Mouse (Mus musculus): Measurements from ENCODE around the gene Gm3618.
A peak's percentile ranks its signal among the peaks of the same experiment; 100 is the strongest.
"Not testable (repeated sequence)": the region's sequence is repeated elsewhere in the genome, so short reads cannot be mapped to it uniquely, and the experiment has no call there.

Gm3618 gene

GRCm38 (mm10) chr14:6343578-6343977 is at the start of gene Gm3618:
Gene Gm3618, minus strand, starts transcription at chr14:6343678.
- not testable (repeated sequence) for DNase-seq (ENCODE audit: low spot score in 2 of 2)

- DNase-seq (ENCODE audit: low spot score in 2 of 2) = not testable (repeated sequence)
Measured at GRCm38 (mm10) chr14:6390219-6390618, 46.7 kb upstream of the Gm3618 start, which contains the start of gene Gm16440. Gene Gm16440, minus strand, starts transcription at chr14:6390319.

DNA sequence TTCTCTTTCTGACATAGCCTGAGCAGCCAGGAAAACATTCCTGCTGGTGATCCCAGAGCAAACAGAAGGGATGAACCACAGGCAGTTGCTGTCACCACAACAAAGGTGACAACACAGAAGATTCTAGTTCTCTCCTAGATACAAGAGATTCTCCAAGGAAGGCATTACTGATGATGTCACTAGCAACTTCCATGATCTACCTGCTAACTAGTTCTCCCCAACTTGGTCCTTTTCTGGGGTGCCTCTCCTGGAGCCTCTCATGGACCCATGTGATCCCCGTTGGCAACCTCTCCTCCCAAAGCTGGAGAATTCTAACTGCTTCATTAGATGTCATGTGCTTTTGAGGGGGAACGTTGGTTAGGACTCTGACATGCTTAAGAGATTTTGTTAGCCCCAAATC is 38.7 kb downstream of the Gm3618 start, which contains the start of gene Gm21103:
Gm21103 (minus strand) TSS at position 101 of the 400 bp plus-strand sequence.
- not testable (repeated sequence) for DNase-seq (ENCODE audit: low spot score in 2 of 2)

DNA sequence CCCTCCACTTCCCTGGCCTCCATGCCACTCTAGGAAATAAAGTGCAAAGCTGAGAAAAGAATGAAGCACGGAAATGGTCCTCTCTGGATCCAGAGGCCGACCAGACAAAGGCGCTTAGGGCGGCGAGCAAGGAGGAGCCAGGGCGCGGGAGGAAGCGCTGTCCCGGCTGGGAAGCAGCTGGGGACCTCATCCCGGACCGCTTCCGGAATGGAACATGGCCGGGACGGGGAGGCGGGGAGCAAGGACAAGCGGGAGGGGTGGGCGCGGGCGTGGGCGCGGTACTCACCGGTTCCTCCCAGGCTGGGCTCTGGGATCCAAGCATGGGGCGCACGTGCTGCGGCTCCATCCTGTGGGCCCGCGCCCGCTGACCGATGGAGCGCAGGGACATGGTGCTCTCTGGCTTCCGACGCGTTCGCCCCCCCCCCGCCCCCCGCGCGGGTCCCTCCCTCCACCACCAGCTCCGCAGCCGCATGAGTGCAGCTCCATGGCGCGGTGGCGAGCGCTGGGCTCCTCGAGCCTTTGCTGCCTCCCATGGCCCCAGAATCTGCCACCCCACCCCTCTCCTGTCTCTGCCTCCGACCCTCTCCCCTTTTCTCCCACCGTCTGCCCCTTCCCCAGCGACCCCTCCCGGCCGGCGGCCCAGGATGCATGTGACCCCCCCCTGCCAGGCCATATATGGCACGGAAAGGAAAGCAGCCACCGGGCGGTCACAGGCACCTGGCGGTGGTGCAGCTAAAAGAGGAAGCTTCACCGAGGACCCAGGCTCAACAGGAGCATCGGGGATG is 56.4 kb downstream of the Gm3618 start, which contains the start of gene Gm3411:
Gm3411 (minus strand) TSS at position 320 of the 785 bp plus-strand sequence.
- DNase-seq (ENCODE audit: low spot score in 2 of 2) = peak; percentile 5 to 11
